Mouse (Mus musculus) hindlimb bud, embryonic 11.5 days (tissue): ENCODE measurements at regions not wholly inside any gene's neighbourhood (a gene's known extent, or its start where the extent isn't known, plus 50 kb on each side); places are given as distances from the start of the nearest gene placed in this dataset.

Experiments
- DNase-seq: peaks from one replicate; pipeline ENCODE4 v3.0.0-alpha.2; 2012; ENCODE audit warnings: low read depth, low spot score; ENCODE audit errors: extremely low spot score

GRCm38 (mm10) chr13:53807791-53808525 lies 247.5 kb downstream of the Drd1 start:
- peak; percentile 90 for DNase-seq

- DNase-seq = no peak
These were observed 249.6 kb downstream of the Drd1 start for GRCm38 (mm10) chr13:53805872-53806271.

- no peak for DNase-seq
These were observed 254.5 kb downstream of the Drd1 start for GRCm38 (mm10) chr13:53800978-53801377.

GRCm38 (mm10) chr13:53788809-53789208 lies 266.7 kb downstream of the Drd1 start:
- DNase-seq = no peak

- peak; percentile 69 for DNase-seq
These were observed 272.0 kb downstream of the Drd1 start for GRCm38 (mm10) chr13:53783492-53783891.

GRCm38 (mm10) chr13:53779150-53779549 lies 276.4 kb downstream of the Drd1 start:
- DNase-seq = no peak

GRCm38 (mm10) chr13:53776421-53776820 lies 279.1 kb downstream of the Drd1 start:
- no peak for DNase-seq

- DNase-seq = peak; percentile 77
These were observed 279.8 kb downstream of the Drd1 start for GRCm38 (mm10) chr13:53775687-53776086.

GRCm38 (mm10) chr13:53764613-53765243 lies 290.8 kb downstream of the Drd1 start:
- DNase-seq = peak; percentile 46

- no peak for DNase-seq
These were observed 284.8 kb upstream of the Msx2 start for GRCm38 (mm10) chr13:53757576-53758237.

GRCm38 (mm10) chr13:53756970-53757530 lies 284.2 kb upstream of the Msx2 start:
- DNase-seq = no peak

GRCm38 (mm10) chr13:53755046-53755615 lies 282.3 kb upstream of the Msx2 start:
- no peak for DNase-seq

- no peak for DNase-seq
These were observed 280.2 kb upstream of the Msx2 start for GRCm38 (mm10) chr13:53753049-53753448.

GRCm38 (mm10) chr13:53740981-53741380 lies 268.1 kb upstream of the Msx2 start:
- DNase-seq = no peak

- DNase-seq = no peak
These were observed 266.3 kb upstream of the Msx2 start for GRCm38 (mm10) chr13:53739127-53739526.

GRCm38 (mm10) chr13:53734944-53735343 lies 262.1 kb upstream of the Msx2 start:
- no peak for DNase-seq

- no peak for DNase-seq
These were observed 257.5 kb upstream of the Msx2 start for GRCm38 (mm10) chr13:53730259-53730902.

- no peak for DNase-seq
These were observed 257.0 kb upstream of the Msx2 start for GRCm38 (mm10) chr13:53729848-53730247.

- DNase-seq = no peak
These were observed 253.2 kb upstream of the Msx2 start for GRCm38 (mm10) chr13:53726031-53726430.

GRCm38 (mm10) chr13:53722881-53723280 lies 250.0 kb upstream of the Msx2 start:
- no peak for DNase-seq

- no peak for DNase-seq
These were observed 248.2 kb upstream of the Msx2 start for GRCm38 (mm10) chr13:53721038-53721463.
